Mouse (Mus musculus) testis, adult 2 months (tissue): ENCODE measurements around the gene Prkag2. TPM values are rescaled to one million over a fixed set of nuclear protein-coding genes. Genes with fewer than 3 reads are reported as not detected.

Experiments used
- H3K27ac ChIP-seq: fragments of 200-500 bp; 2 replicates; pipeline ENCODE4 v1.5.1; 2012; ENCODE audit warnings: low read depth, low read length; ENCODE audit not compliant: control insufficient read depth, insufficient read depth
- H3K27me3 ChIP-seq: fragments of 200-500 bp; 2 replicates; pipeline ENCODE4 v1.6.1; 2012; ENCODE audit warnings: mild to moderate bottlenecking, low read length, moderate library complexity; ENCODE audit not compliant: control insufficient read depth, insufficient read depth
- H3K36me3 ChIP-seq: fragments of 200-500 bp; 2 replicates; pipeline ENCODE4 v1.6.1; 2012; ENCODE audit warnings: mild to moderate bottlenecking, low read length; ENCODE audit not compliant: control insufficient read depth, insufficient read depth
- H3K4me1 ChIP-seq: fragments of 200-500 bp; 2 replicates; pipeline ENCODE4 v1.6.1; 2012; ENCODE audit warnings: low read length; ENCODE audit not compliant: control insufficient read depth, insufficient read depth
- H3K4me3 ChIP-seq: fragments of 200-500 bp; 2 replicates; pipeline ENCODE4 v1.5.1; 2012; ENCODE audit warnings: low read depth, mild to moderate bottlenecking, low read length, moderate library complexity, mixed read lengths; ENCODE audit not compliant: control insufficient read depth
- CTCF ChIP-seq: fragments of 200-500 bp; IDR thresholded peaks from 2 replicates; pipeline ENCODE4 v1.5.1; 2012; ENCODE audit warnings: low read depth, mild to moderate bottlenecking, inconsistent platforms, low read length, moderate library complexity; ENCODE audit not compliant: control insufficient read depth, insufficient read depth, insufficient replicate concordance
- POLR2A ChIP-seq: fragments of 200-500 bp; IDR thresholded peaks from 2 replicates; pipeline ENCODE4 v1.6.1; 2012; ENCODE audit warnings: low read depth, mild to moderate bottlenecking, inconsistent platforms, low read length, moderate library complexity; ENCODE audit not compliant: control insufficient read depth
- polyA plus RNA-seq: library from polyadenylated mRNA; depleted of rRNA; stranded (reverse); fragments of >200 nt; gene quantifications from 2 replicates; pipeline ENCODE4 v1.2.3, GENCODE M21; 2012; rRNA removed

Prkag2 gene
- polyA plus RNA-seq, 1 experiment, result 149 TPM

DNA sequence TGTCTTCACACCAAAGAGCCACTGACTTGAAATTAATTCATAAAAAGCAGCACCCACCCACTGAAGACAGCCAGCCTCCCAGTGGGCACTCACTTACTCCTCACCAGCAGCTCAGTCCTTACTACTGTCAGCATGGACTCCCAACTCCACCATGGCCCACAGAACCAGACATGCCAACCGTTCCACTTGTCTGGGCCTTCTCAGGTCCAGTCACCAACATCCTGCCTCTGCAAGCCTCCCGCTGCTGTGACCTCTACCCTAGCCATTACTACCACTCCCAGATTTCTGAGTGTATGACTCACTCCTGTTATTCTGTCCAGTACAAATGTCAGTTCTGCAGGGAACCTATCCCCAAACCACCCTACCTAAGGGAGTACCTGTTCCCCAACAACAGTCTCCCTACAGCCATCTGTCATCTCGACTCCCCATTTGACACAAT is 279.0 kb downstream of the Prkag2 start:
- no peaks in the 10 kb centered on the region for H3K27me3 ChIP-seq
- no peak overlapping the region for H3K27ac ChIP-seq
- H3K36me3 ChIP-seq, result peaks cover 4% of the 10 kb centered on the region
- no peak overlapping the region for H3K4me3 ChIP-seq
- no peak for TF ChIP-seq POLR2A
- TF ChIP-seq CTCF, result no peak
- H3K4me1 ChIP-seq, result peaks cover 2% of the 10 kb centered on the region; the same call in 1 of the 2 replicates

DNA sequence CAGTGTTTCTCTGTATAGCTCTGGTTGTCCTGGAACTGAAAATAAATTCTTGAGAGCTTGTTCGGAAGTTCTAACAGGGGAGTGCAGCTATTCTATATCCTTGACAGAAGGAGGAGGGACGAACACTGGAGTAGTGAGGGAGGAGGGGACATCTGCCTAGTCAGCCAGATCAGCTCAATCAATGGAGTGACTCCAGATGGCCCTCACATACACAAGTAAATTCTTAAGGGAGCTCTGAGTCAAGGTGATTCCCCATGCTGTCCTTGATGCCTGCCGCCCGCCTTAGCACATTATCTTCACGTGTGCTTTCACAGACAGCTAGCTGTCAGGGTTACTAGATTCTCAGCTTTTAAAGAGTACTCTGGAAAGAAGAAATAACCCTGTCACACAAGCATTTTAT is 279.8 kb downstream of the Prkag2 start:
- no peaks in the 10 kb centered on the region for H3K27me3 ChIP-seq
- H3K27ac ChIP-seq, result no peak overlapping the region
- H3K4me1 ChIP-seq, result peaks cover 2% of the 10 kb centered on the region; the same call in 1 of the 2 replicates
- H3K36me3 ChIP-seq, result peaks cover 4% of the 10 kb centered on the region
- no peak for TF ChIP-seq CTCF
- no peak for TF ChIP-seq POLR2A
- H3K4me3 ChIP-seq, result no peak overlapping the region

DNA sequence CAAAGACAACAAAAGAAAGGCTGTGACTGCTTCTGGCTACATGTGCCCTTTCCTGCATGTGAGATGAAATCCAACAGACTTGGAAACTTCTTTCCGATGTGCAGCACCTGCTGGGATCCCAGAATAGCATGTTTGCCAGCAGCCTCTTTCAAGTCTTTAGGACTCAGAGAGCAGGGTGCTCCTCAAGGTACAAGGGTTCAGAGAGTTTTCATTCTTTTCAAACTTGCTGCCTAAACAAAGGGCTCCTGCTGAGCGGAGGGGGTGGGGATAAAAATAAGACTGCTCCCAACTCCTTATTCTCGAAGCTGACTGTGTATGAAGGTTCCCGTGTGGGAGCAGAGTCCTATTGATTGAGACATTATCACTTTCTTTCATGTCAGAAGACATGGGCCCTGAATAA is 283.3 kb downstream of the Prkag2 start:
- Histone ChIP-seq H3K4me1 (peaks cover 2% of the 10 kb centered on the region; the same call in 1 of the 2 replicates), H3K27ac (no peak overlapping the region), H3K4me3 (no peak overlapping the region), H3K36me3 (peaks cover 5% of the 10 kb centered on the region), H3K27me3 (no peaks in the 10 kb centered on the region)
- TF ChIP-seq CTCF, result no peak
- TF ChIP-seq POLR2A, result no peak

DNA sequence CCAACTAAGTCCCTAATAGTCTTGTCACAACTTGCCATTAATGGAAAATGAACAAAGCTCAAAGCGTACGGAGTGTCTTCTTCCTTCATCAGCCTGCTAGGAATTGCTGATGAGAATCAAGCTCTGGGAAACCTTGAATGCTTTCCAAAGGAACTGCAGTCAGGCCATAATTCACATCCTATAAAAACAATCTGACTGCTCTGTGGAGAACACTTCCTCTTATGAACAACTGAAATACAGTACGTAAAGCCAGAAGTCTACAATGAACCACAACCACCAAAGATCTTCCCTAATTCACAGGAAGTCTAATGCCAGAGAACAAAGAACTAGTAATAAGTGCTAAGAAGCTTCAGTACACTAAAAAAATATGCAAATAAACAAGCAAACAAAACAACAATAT is 286.5 kb downstream of the Prkag2 start:
- H3K4me3 ChIP-seq, result no peak overlapping the region
- no peak overlapping the region; the same call in 1 of the 2 replicates for H3K27ac ChIP-seq
- H3K27me3 ChIP-seq, result no peaks in the 10 kb centered on the region
- no peaks in the 10 kb centered on the region for H3K4me1 ChIP-seq
- peaks cover 5% of the 10 kb centered on the region for H3K36me3 ChIP-seq
- no peak for TF ChIP-seq CTCF

DNA sequence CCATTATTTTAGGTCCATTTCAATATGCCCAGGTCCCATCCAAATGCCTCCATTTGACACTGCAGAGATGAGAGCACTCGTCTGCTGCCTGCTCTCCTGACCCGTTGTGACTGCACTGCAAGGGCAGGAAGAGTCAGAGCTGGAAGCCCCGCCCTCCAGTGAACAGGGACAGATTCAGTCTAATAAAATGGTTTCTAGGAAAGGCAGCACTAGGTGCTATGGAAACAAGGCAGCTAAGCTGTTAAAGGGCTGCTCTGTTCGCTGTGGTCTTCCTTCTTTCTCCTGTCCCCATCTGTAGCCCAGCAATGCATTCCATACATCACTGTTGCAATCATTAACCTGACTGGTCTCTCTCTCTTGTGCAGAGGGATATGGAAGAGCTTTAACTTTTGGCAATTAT is 287.4 kb downstream of the Prkag2 start:
- no peak overlapping the region for H3K27ac ChIP-seq
- H3K36me3 ChIP-seq, result peaks cover 5% of the 10 kb centered on the region
- TF ChIP-seq POLR2A, result no peak
- no peak for TF ChIP-seq CTCF
- H3K27me3 ChIP-seq, result no peaks in the 10 kb centered on the region
- H3K4me1 ChIP-seq, result no peaks in the 10 kb centered on the region
- no peak overlapping the region for H3K4me3 ChIP-seq

Other genes starting within 250 kb of the Prkag2 start
- gene Galntl5, start 80.8 kb upstream of the Prkag2 start, polyA plus RNA-seq, result 139 and 181 TPM in 2 replicates
- 5.2 and 5.8 TPM in 2 replicates for gene Galnt11, start 121.3 kb upstream of the Prkag2 start, polyA plus RNA-seq
- not detected in 2 replicates for gene E130116L18Rik, start 122.5 kb upstream of the Prkag2 start, polyA plus RNA-seq